Mouse (Mus musculus) liver, postnatal 0 days (tissue): ENCODE results near the gene Il1b.
A peak's percentile ranks its signal among the peaks of the same experiment; 100 is the strongest.

Experiments
- CTCF ChIP-seq: sonication (generic); IDR thresholded peaks from 2 replicates; pipeline ENCODE4 v1.5.1; 2016; ENCODE audit warnings: antibody characterized with exemption, low read depth
- EP300 ChIP-seq: IDR thresholded peaks from 2 replicates; pipeline ENCODE4 v1.6.1; 2016; ENCODE audit warnings: antibody characterized with exemption, low read depth, mild to moderate bottlenecking

DNA sequence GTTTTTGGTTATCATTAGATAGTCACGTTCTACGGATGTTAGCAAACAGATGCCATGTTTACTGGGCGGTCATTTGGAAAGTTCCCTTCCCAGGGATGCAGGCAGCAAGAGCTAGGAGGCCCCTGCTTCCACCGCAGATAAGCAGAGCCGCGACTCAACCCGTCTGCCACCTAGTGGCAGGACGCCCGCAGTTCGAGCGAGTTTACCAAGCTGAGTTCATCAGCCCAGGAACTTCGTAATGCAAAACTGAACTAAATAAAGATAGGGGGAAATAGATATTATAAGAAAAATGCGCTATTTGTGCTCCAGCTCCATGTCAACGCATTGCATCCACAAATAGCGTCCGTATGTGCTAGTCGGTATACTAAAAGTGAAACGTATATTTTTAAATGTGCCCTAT is 37.5 kb upstream of the Il1b start:
- TF ChIP-seq CTCF (peak; percentile 80), EP300 (no peak)
